Mouse (Mus musculus): ENCODE results near the gene Trmt10a.

The Trmt10a gene

GRCm38 (mm10) chr3:138197973-138198721 lies 54.9 kb downstream of the Trmt10a start:
- peak; percentile 91 for DNase-seq

- DNase-seq = no peak
Observed at GRCm38 (mm10) chr3:138198722-138199068, 55.4 kb downstream of the Trmt10a start.

GRCm38 (mm10) chr3:138208821-138209220 lies 65.6 kb downstream of the Trmt10a start:
- no peak for DNase-seq
